Mouse (Mus musculus) left cerebral cortex, adult 2 months (tissue): ENCODE measurements at regions not wholly inside any gene's neighbourhood (a gene's known extent, or its start where the extent isn't known, plus 50 kb on each side); places are given as distances from the start of the nearest gene placed in this dataset.

Experiments
- DNase-seq, 2 experiments: peaks; one replicate each; pipeline ENCODE4 v3.0.0; 2021 to 2022; ENCODE audit warnings: low spot score in 2 of 2, mixed read lengths in 1 of 2; ENCODE audit errors: extremely low spot score in 1 of 2
- H3K27ac ChIP-seq: fragments of 200-600 bp; 2 replicates; pipeline ENCODE4 v1.8.1; 2022
- H3K4me3 ChIP-seq: fragments of 200-600 bp; 2 replicates; pipeline ENCODE4 v1.8.1; 2022
- CTCF ChIP-seq: fragments of 200-600 bp; IDR thresholded peaks from 2 replicates; pipeline ENCODE4 v1.8.1; 2022; ENCODE audit warnings: antibody characterized with exemption, mild to moderate bottlenecking, moderate library complexity
- intact Hi-C: fragments of 180-260 bp; cut with DNase I; formaldehyde crosslinking; loops from one replicate; pipeline ENCODE4 v1.15.1; 2025

GRCm38 (mm10) chr12:25323171-25323570 is 226.2 kb upstream of the Id2 start:
- DNase-seq: no peak
- Histone ChIP-seq H3K4me3 (no peak overlapping the region), H3K27ac (no peak overlapping the region)
- TF ChIP-seq CTCF: no peak
- intact Hi-C loops: no loop called here

GRCm38 (mm10) chr12:25320262-25320767 is 223.4 kb upstream of the Id2 start:
- Histone ChIP-seq H3K27ac (no peak overlapping the region), H3K4me3 (no peak overlapping the region)
- DNase-seq: no peak
- TF ChIP-seq CTCF: no peak
- intact Hi-C loops: no loop called here

GRCm38 (mm10) chr12:25319846-25320245 is 222.9 kb upstream of the Id2 start:
- Histone ChIP-seq H3K4me3 (no peak overlapping the region), H3K27ac (no peak overlapping the region)
- no peak for DNase-seq
- TF ChIP-seq CTCF: no peak
- intact Hi-C loops: no loop called here

GRCm38 (mm10) chr12:25318072-25318671 is 221.2 kb upstream of the Id2 start:
- no peak for DNase-seq
- intact Hi-C loops: no loop called here
- no peak overlapping the region for H3K27ac ChIP-seq
- no peak overlapping the region for H3K4me3 ChIP-seq
- TF ChIP-seq CTCF: no peak

GRCm38 (mm10) chr12:25315969-25316368 is 219.0 kb upstream of the Id2 start:
- Histone ChIP-seq H3K27ac (no peak overlapping the region), H3K4me3 (no peak overlapping the region)
- DNase-seq: no peak
- no peak for TF ChIP-seq CTCF
- intact Hi-C loops: no loop called here

GRCm38 (mm10) chr12:25313212-25313611 is 216.3 kb upstream of the Id2 start:
- intact Hi-C loops: no loop called here
- DNase-seq: no peak
- no peak overlapping the region for H3K27ac ChIP-seq
- no peak overlapping the region for H3K4me3 ChIP-seq
- TF ChIP-seq CTCF: no peak

- no peak for TF ChIP-seq CTCF
- DNase-seq: no peak
- intact Hi-C loops: no loop called here
- Histone ChIP-seq H3K4me3 (no peak overlapping the region), H3K27ac (no peak overlapping the region)
Measured at GRCm38 (mm10) chr12:25312390-25312789, 215.4 kb upstream of the Id2 start.

- H3K27ac ChIP-seq: no peak overlapping the region
- DNase-seq: no peak
- intact Hi-C loops: no loop called here
- H3K4me3 ChIP-seq: no peak overlapping the region
- TF ChIP-seq CTCF: no peak
Measured at GRCm38 (mm10) chr12:25311728-25312127, 214.8 kb upstream of the Id2 start.

- no peak for DNase-seq
- intact Hi-C loops: no loop called here
- H3K4me3 ChIP-seq: no peak overlapping the region
- no peak for TF ChIP-seq CTCF
- no peak overlapping the region for H3K27ac ChIP-seq
Measured at GRCm38 (mm10) chr12:25310293-25310946, 213.5 kb upstream of the Id2 start.

GRCm38 (mm10) chr12:25309234-25309633 is 212.3 kb upstream of the Id2 start:
- no peak for TF ChIP-seq CTCF
- Histone ChIP-seq H3K4me3 (no peak overlapping the region), H3K27ac (no peak overlapping the region)
- no peak for DNase-seq
- intact Hi-C loops: no loop called here

- no peak for DNase-seq
- no peak for TF ChIP-seq CTCF
- Histone ChIP-seq H3K4me3 (no peak overlapping the region), H3K27ac (no peak overlapping the region)
- intact Hi-C loops: no loop called here
Measured at GRCm38 (mm10) chr12:25305764-25306653, 209.1 kb upstream of the Id2 start.
